Mouse (Mus musculus) small intestine, adult 2 months (tissue): Measurements from ENCODE around the gene Fat4.

ENCODE experiments used
- CTCF ChIP-seq: fragments of 200-500 bp; IDR thresholded peaks from 2 replicates; pipeline ENCODE4 v1.5.1; 2012; ENCODE audit warnings: low read depth, mild to moderate bottlenecking, control low read depth, inconsistent platforms, low read length, moderate library complexity, mixed read lengths; ENCODE audit not compliant: insufficient replicate concordance, insufficient read length; ENCODE audit errors: extremely low read depth
- POLR2A ChIP-seq: fragments of 200-500 bp; IDR thresholded peaks from 2 replicates; pipeline ENCODE4 v1.6.1; 2012; ENCODE audit warnings: low read depth, mild to moderate bottlenecking, control low read depth, inconsistent platforms, low read length, moderate library complexity

GRCm38 (mm10) chr3:38957186-38957585 lies 70.4 kb downstream of the Fat4 start:
- no peak for TF ChIP-seq POLR2A
- TF ChIP-seq CTCF, result no peak
